18 mouse cellular contexts compared by ENCODE assay signal in genomic region chr8:69853869-69854268, GRCm38 (mm10). TPM values are rescaled to one million over a fixed set of nuclear protein-coding genes. Genes with fewer than 3 reads are reported as not detected.
"Had no signal": no experiment of that assay in that cellular context is flagged by ENCODE, and none has a peak within 500 bp of the region (broad histone marks: within the 10 kb centered on the region; RNA-seq: fewer than 3 reads in every experiment).

No protein-coding gene starts in this region.

- DNase-seq: kidney, adult 11 months; kidney, adult 9 months; layer of hippocampus, adult 9-11 months; left cerebral cortex, postnatal 4 days; lung, adult 18-20 months; lung, postnatal 36 days; right cerebral cortex, adult 18-20 months; right cerebral cortex, postnatal 25 days; thymus, adult 2 months had no signal

- H3K4me3 ChIP-seq: limb, embryonic 13.5 days; myocyte; neural tube, embryonic 15.5 days had no signal

- H3K9ac ChIP-seq: limb, embryonic 13.5 days; neural tube, embryonic 15.5 days had no signal

- H3K27me3 ChIP-seq: limb, embryonic 13.5 days; neural tube, embryonic 15.5 days had no signal

- H3K27ac ChIP-seq: kidney, postnatal 0 days; limb, embryonic 13.5 days; neural tube, embryonic 15.5 days had no signal

- H3K36me3 ChIP-seq: limb, embryonic 13.5 days had no signal

- H3K9me3 ChIP-seq: limb, embryonic 13.5 days; neural tube, embryonic 15.5 days had no signal

- H3K4me1 ChIP-seq: limb, embryonic 13.5 days; neural tube, embryonic 15.5 days had no signal

- H3K4me2 ChIP-seq: limb, embryonic 13.5 days; midbrain, embryonic 11.5 days; neural tube, embryonic 15.5 days had no signal

- ATAC-seq: inflammation-experienced regulatory T-cells, adult 6 months; midbrain, embryonic 16.5 days had no signal

RNA-seq across cellular contexts. Expression of gene Cilp2, which starts 33.6 kb away (rescaled TPM):
- total RNA-seq: liver, adult 2 months; megakaryocyte, adult 5-6 weeks had no signal
- polyA plus RNA-seq: inflammation-experienced regulatory T-cells, adult 6 months had no signal

RNA-seq across cellular contexts. Expression of gene Tssk6, which starts 48.1 kb away (rescaled TPM):
- total RNA-seq: left cerebral cortex, postnatal 4 days; liver, adult 2 months had no signal
